Comparison of ENCODE assay signal across 8 mouse cellular contexts in the genomic region with DNA sequence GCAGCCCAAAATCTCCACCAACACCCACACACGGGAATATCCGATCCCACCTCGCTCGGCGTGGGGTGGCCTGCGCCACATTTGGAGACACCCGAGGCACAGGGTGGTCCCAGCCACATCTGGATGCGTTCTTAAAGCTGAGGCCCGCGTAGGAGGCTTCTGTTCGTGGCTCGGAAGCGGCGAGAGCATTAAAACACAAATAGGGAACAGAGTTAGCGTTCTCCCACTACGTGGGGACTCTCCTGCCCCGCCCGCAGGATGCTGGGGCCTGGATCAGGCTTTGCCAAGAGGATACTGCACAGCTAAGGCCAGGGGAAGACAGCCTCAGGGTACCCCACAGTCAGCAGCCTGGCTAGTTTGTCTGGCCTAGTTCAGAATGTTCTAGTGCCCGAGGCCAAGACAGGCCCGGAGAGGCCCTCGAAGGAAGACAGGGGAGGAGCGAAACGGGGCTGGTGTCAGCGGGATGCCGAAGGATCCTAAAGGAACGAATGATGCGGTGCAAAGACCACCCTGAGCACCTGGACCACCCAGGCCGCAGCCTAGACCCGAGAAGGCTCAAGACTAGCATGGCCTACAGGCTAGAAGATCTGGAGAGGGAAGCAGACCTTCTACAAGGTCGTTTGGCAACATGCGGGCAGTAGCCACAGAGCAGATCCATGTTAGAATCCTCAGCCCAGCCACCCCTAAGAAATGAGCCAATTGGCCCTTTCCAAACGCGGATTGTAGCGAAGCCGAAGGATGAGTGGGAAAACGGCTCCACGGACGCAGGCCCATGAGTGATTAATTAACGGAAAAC.
DNase-seq lines count a peak whose midpoint lies in the region; ATAC-seq and TF ChIP-seq lines count a peak whose summit lies in the region.

No protein-coding gene starts in this region.

- peak overlapping the region; percentile 65 for H3K4me3 ChIP-seq in ES-Bruce4 (ENCODE audit: low read depth, low read length)
- peak overlapping the region; percentile 53 for H3K4me3 ChIP-seq in heart, embryonic 15.5 days
- H3K4me3 ChIP-seq in liver, postnatal 0 days (ENCODE audit: low read depth, low read length) = peak overlapping the region; percentile 36

- no peaks in the 10 kb centered on the region for H3K4me1 ChIP-seq in ES-Bruce4 (ENCODE audit: control insufficient read depth, insufficient read depth, low read length)
- peaks cover 18% of the 10 kb centered on the region for H3K4me1 ChIP-seq in heart, embryonic 15.5 days (replicated peaks)
- peaks cover 4% of the 10 kb centered on the region for H3K4me1 ChIP-seq in liver, postnatal 0 days (ENCODE audit: insufficient read depth)

- DNase-seq in frontal cortex, adult 2 months (ENCODE audit: extremely low spot score in 1 of 2, low spot score in 1 of 2) = no peak
- no peak for DNase-seq in liver, postnatal 0 days
- no peak for DNase-seq in T-cell, adult 2 months (ENCODE audit: low spot score)
- no peak for DNase-seq in urinary bladder, postnatal 25 days (ENCODE audit: low spot score)
- no peak for DNase-seq in right cerebral cortex, postnatal 36 days (ENCODE audit: low spot score in 2 of 2)

- 0 out of 2 replicates have a peak, but pooled peaks have one; percentile 31 for ATAC-seq in frontal cortex, adult (ENCODE audit: low TSS enrichment)
- ATAC-seq in heart, embryonic 15.5 days (replicated peaks; ENCODE audit: insufficient number of reproducible peaks, insufficient read depth, low FRiP score, low read depth) = no peak
- no peak for ATAC-seq in liver, postnatal 0 days

- no peak for TF ChIP-seq EP300 in ES-Bruce4 (IDR thresholded peaks at IDR 0.05; ENCODE audit: insufficient read depth, low read depth, low read length)
- no peak for TF ChIP-seq EP300 in liver, postnatal 0 days (IDR thresholded peaks at IDR 0.05; ENCODE audit: low read depth)

- no peak overlapping the region for H3K27ac ChIP-seq in ES-Bruce4 (ENCODE audit: insufficient read depth, low read length)
- H3K27ac ChIP-seq in heart, embryonic 15.5 days = no peak overlapping the region
- H3K27ac ChIP-seq in liver, postnatal 0 days (ENCODE audit: low read depth) = no peak overlapping the region

- H3K36me3 ChIP-seq in ES-Bruce4 (ENCODE audit: control insufficient read depth, insufficient read depth, low read length, poor library complexity, severe bottlenecking) = no peaks in the 10 kb centered on the region
- H3K36me3 ChIP-seq in heart, embryonic 15.5 days = no peaks in the 10 kb centered on the region
- no peaks in the 10 kb centered on the region for H3K36me3 ChIP-seq in liver, postnatal 0 days (replicated peaks; ENCODE audit: insufficient read depth, low read length)

- no peak for TF ChIP-seq CTCF in ES-Bruce4 (IDR thresholded peaks at IDR 0.05; ENCODE audit: low read depth, low read length)
- no peak for TF ChIP-seq CTCF in liver, postnatal 0 days (IDR thresholded peaks at IDR 0.05; ENCODE audit: low read depth)

- H3K27me3 ChIP-seq in ES-Bruce4 (ENCODE audit: control insufficient read depth, insufficient read depth, low read length, poor library complexity, severe bottlenecking) = no peaks in the 10 kb centered on the region; the same call in 1 of the 2 replicates
- H3K27me3 ChIP-seq in heart, embryonic 15.5 days = peaks cover 63% of the 10 kb centered on the region
- peaks cover 38% of the 10 kb centered on the region for H3K27me3 ChIP-seq in liver, postnatal 0 days (ENCODE audit: insufficient read depth, low read length)

- peak overlapping the region; percentile 92 for H3K4me2 ChIP-seq in heart, embryonic 15.5 days
- peak overlapping the region; percentile 66 for H3K4me2 ChIP-seq in liver, postnatal 0 days (ENCODE audit: low read depth, low read length)

- H3K9me3 ChIP-seq in ES-Bruce4 (replicated peaks; ENCODE audit: control insufficient read depth, insufficient read depth, low read length, poor library complexity, severe bottlenecking) = no peaks in the 10 kb centered on the region
- no peaks in the 10 kb centered on the region for H3K9me3 ChIP-seq in heart, embryonic 15.5 days (replicated peaks)
- no peaks in the 10 kb centered on the region for H3K9me3 ChIP-seq in liver, postnatal 0 days (ENCODE audit: low read length)

- WGBS in heart, embryonic 15.5 days = 30% methylated on average over 39 of the region's 39 CpGs
- WGBS in liver, postnatal 0 days (ENCODE audit: insufficient replicate concordance) = 29% methylated on average over 39 of the region's 39 CpGs

- no peak for TF ChIP-seq POLR2A in ES-Bruce4 (IDR thresholded peaks at IDR 0.05; ENCODE audit: insufficient read depth, low read length)

- peak overlapping the region; percentile 22 for H3K9ac ChIP-seq in ES-Bruce4 (ENCODE audit: low read depth, poor library complexity, severe bottlenecking)
- H3K9ac ChIP-seq in heart, embryonic 15.5 days = peak overlapping the region; percentile 33; the same call in 1 of the 2 replicates
- no peak overlapping the region for H3K9ac ChIP-seq in liver, postnatal 0 days (replicated peaks)
